Mouse (Mus musculus): ENCODE results near the gene Proser1. TPM values are rescaled to one million over a fixed set of nuclear protein-coding genes. Genes with fewer than 3 reads are reported as not detected.

Gene Proser1
- total RNA-seq, 4 experiments from 2014 or later, result 23.8 to 26.5 (median 24.1) TPM

Other genes starting within 250 kb of the Proser1 start
- gene Nhlrc3, start 334 bp upstream of the Proser1 start, total RNA-seq (2022), result 10 to 100 TPM in 3 of 4 experiments, 1 to 10 TPM in 1; 8.3 to 12.6 (median 10.9) TPM
- gene Stoml3, start 25.0 kb downstream of the Proser1 start, total RNA-seq (2022), result 1 to 10 TPM in 1 of 4 experiments, under 1 TPM in 3; 0.87 to 1.5 (median 0.95) TPM
- gene Frem2, start 193.7 kb downstream of the Proser1 start, total RNA-seq (2022), result 1 to 10 TPM; 2.4 to 2.9 (median 2.8) TPM